Comparison of ENCODE assay signal across 28 mouse cellular contexts in the genomic region with DNA sequence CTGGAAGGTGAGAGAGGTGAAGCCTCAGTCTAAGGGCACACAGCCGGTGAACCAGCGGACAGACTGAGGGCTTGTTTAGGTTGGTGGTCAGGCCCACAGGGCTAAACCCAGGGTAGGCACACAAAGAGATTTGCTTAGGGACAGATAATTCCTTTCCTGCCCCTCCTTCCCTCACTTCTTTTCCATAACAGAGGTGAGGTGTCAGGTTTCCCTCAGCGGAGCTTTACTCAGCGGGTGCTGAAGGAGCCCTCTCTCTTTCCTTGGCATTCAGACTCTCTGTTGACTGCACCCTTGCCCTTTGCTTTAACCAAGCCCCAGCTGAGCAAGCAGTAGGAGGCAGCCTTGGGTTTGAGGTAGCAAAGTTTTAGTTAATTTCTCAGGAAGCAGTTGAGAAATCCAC. TPM values are rescaled to one million over a fixed set of nuclear protein-coding genes. Genes with fewer than 3 reads are reported as not detected.
DNase-seq lines count a peak whose midpoint lies in the region; ATAC-seq and TF ChIP-seq lines count a peak whose summit lies in the region.
"Had no signal": no experiment of that assay in that cellular context is flagged by ENCODE, and none has a peak within 500 bp of the region (broad histone marks: within the 10 kb centered on the region; RNA-seq: fewer than 3 reads in every experiment).

No protein-coding gene starts in this region.

- 19% methylated on average over 4 of the region's 4 CpGs for WGBS in embryonic facial prominence, embryonic 11.5 days
- 23% methylated on average over 4 of the region's 4 CpGs for WGBS in embryonic facial prominence, embryonic 10.5 days
- WGBS in stomach, embryonic 15.5 days, result 53% methylated on average over 4 of the region's 4 CpGs

- H3K9ac ChIP-seq in embryonic facial prominence, embryonic 11.5 days (replicated peaks; ENCODE audit: low read length), result no peak overlapping the region
- no peak overlapping the region for H3K9ac ChIP-seq in stomach, embryonic 15.5 days
- H3K9ac ChIP-seq: embryonic facial prominence, embryonic 13.5 days; heart, embryonic 12.5 days; hindbrain, embryonic 13.5 days; limb, embryonic 12.5 days had no signal

- no peak overlapping the region for H3K27ac ChIP-seq in embryonic facial prominence, embryonic 11.5 days (replicated peaks; ENCODE audit: low read depth, low read length)
- H3K27ac ChIP-seq in embryonic facial prominence, embryonic 10.5 days (replicated peaks), result no peak overlapping the region
- H3K27ac ChIP-seq in stomach, embryonic 15.5 days, result no peak overlapping the region
- H3K27ac ChIP-seq: embryonic facial prominence, embryonic 13.5 days; forebrain, embryonic 10.5 days; gastrocnemius, adult 2 months; hindbrain, embryonic 13.5 days; limb, embryonic 12.5 days; macrophage had no signal

- TF ChIP-seq CTCF in E14TG2a.4 (conservative IDR thresholded peaks at IDR 0.05; ENCODE audit: low read length), result no peak

- ATAC-seq in embryonic facial prominence, embryonic 11.5 days (replicated peaks; ENCODE audit: insufficient number of reproducible peaks, low FRiP score, low TSS enrichment, low read depth), result no peak
- ATAC-seq in stomach, embryonic 15.5 days (ENCODE audit: insufficient read depth, low FRiP score, low read depth), result peak; percentile 71
- ATAC-seq: activated CD4-positive, CD25-positive, alpha-beta regulatory T cell, adult 4 months; forebrain, embryonic 16.5 days; intestine, embryonic 16.5 days had no signal

- no peak overlapping the region for H3K4me2 ChIP-seq in embryonic facial prominence, embryonic 11.5 days (ENCODE audit: low read depth, low read length)
- no peak overlapping the region for H3K4me2 ChIP-seq in stomach, embryonic 15.5 days
- H3K4me2 ChIP-seq: embryonic facial prominence, embryonic 13.5 days; heart, embryonic 12.5 days; hindbrain, embryonic 13.5 days; limb, embryonic 12.5 days had no signal

- no peaks in the 10 kb centered on the region for H3K9me3 ChIP-seq in embryonic facial prominence, embryonic 11.5 days (replicated peaks; ENCODE audit: control insufficient read depth, low read length)
- peaks cover 3% of the 10 kb centered on the region for H3K9me3 ChIP-seq in embryonic facial prominence, embryonic 10.5 days
- H3K9me3 ChIP-seq in E14TG2a.4 (ENCODE audit: low read length), result peaks cover 21% of the 10 kb centered on the region
- H3K9me3 ChIP-seq in stomach, embryonic 15.5 days, result no peaks in the 10 kb centered on the region
- H3K9me3 ChIP-seq: hindbrain, embryonic 13.5 days had no signal

- DNase-seq in embryonic facial prominence, embryonic 11.5 days (ENCODE audit: low spot score), result peak; percentile 28
- no peak for DNase-seq in embryonic facial prominence, embryonic 10.5 days (ENCODE audit: low spot score)
- peak; percentile 98 for DNase-seq in R1 (ENCODE audit: low read depth, low spot score)
- DNase-seq in T-cell, adult 2 months (ENCODE audit: low spot score), result no peak
- no peak for DNase-seq in layer of hippocampus, postnatal 10 days (ENCODE audit: low spot score in 2 of 2)
- DNase-seq: adrenal gland, adult 8-10 months; cerebellum, adult 2 months; cerebellum, postnatal 14 days; gastrocnemius, adult 2 months; gastrocnemius, postnatal 36 days; heart, adult 18-20 months; heart, postnatal 4 days; kidney, adult 8-10 months; kidney, postnatal 10 days; layer of hippocampus, adult 9-11 months; midbrain, embryonic 14.5 days; thymus, postnatal 4 days had no signal

- no peak overlapping the region for H3K4me3 ChIP-seq in embryonic facial prominence, embryonic 11.5 days (ENCODE audit: low read depth, low read length)
- H3K4me3 ChIP-seq in embryonic facial prominence, embryonic 10.5 days, result no peak overlapping the region
- H3K4me3 ChIP-seq in E14TG2a.4 (replicated peaks; ENCODE audit: low read length), result peak overlapping the region; percentile 32
- H3K4me3 ChIP-seq in stomach, embryonic 15.5 days (replicated peaks), result no peak overlapping the region
- H3K4me3 ChIP-seq: embryonic facial prominence, embryonic 13.5 days; forebrain, embryonic 10.5 days; gastrocnemius, adult 2 months; heart, embryonic 12.5 days; hindbrain, embryonic 13.5 days; limb, embryonic 12.5 days had no signal

- no peaks in the 10 kb centered on the region for H3K36me3 ChIP-seq in embryonic facial prominence, embryonic 11.5 days (replicated peaks; ENCODE audit: control insufficient read depth, insufficient read depth, low read depth, low read length)
- H3K36me3 ChIP-seq in embryonic facial prominence, embryonic 10.5 days (replicated peaks), result no peaks in the 10 kb centered on the region
- H3K36me3 ChIP-seq in E14TG2a.4 (ENCODE audit: insufficient read depth, low read length), result no peaks in the 10 kb centered on the region
- H3K36me3 ChIP-seq in stomach, embryonic 15.5 days, result no peaks in the 10 kb centered on the region
- H3K36me3 ChIP-seq: embryonic facial prominence, embryonic 13.5 days; forebrain, embryonic 10.5 days; heart, embryonic 12.5 days; hindbrain, embryonic 13.5 days; limb, embryonic 12.5 days had no signal

- no peaks in the 10 kb centered on the region for H3K27me3 ChIP-seq in embryonic facial prominence, embryonic 11.5 days (ENCODE audit: control insufficient read depth, insufficient read depth, low read length)
- no peaks in the 10 kb centered on the region for H3K27me3 ChIP-seq in embryonic facial prominence, embryonic 10.5 days (replicated peaks; ENCODE audit: low read depth, poor library complexity, severe bottlenecking)
- no peaks in the 10 kb centered on the region for H3K27me3 ChIP-seq in E14TG2a.4 (ENCODE audit: insufficient read depth, low read length)
- no peaks in the 10 kb centered on the region for H3K27me3 ChIP-seq in stomach, embryonic 15.5 days (replicated peaks)
- H3K27me3 ChIP-seq: embryonic facial prominence, embryonic 13.5 days; heart, embryonic 12.5 days; hindbrain, embryonic 13.5 days; limb, embryonic 12.5 days had no signal

- no peaks in the 10 kb centered on the region for H3K4me1 ChIP-seq in embryonic facial prominence, embryonic 11.5 days (ENCODE audit: control insufficient read depth, insufficient read depth, low read length)
- peaks cover 16% of the 10 kb centered on the region for H3K4me1 ChIP-seq in embryonic facial prominence, embryonic 10.5 days
- H3K4me1 ChIP-seq in E14TG2a.4 (replicated peaks; ENCODE audit: low read depth, low read length), result peaks cover 48% of the 10 kb centered on the region
- no peaks in the 10 kb centered on the region for H3K4me1 ChIP-seq in stomach, embryonic 15.5 days
- H3K4me1 ChIP-seq: limb, embryonic 12.5 days had no signal

RNA-seq across cellular contexts. Expression of a gene that starts 41.9 kb away (rescaled TPM):
- 10.4 and 10.9 TPM in 2 replicates for polyA plus RNA-seq in embryonic facial prominence, embryonic 11.5 days (2014; fragmentation: Nextera tagmentation; extraction: Ambion mirVana)
- polyA plus RNA-seq in embryonic facial prominence, embryonic 10.5 days (2016; fragmentation: Nextera tagmentation; extraction: Ambion mirVana), result 23.2 and 24.1 TPM in 2 replicates
- polyA plus RNA-seq in stomach, embryonic 15.5 days (2015; fragmentation: Nextera tagmentation; extraction: Ambion mirVana), result 16.8 and 19.4 TPM in 2 replicates
- total RNA-seq in layer of hippocampus, postnatal 10 days (2021), result 10 to 100 TPM; 14.8 to 16.9 TPM

RNA-seq across cellular contexts. Expression of a gene that starts 54.0 kb away (rescaled TPM):
- 78.0 and 87.0 TPM in 2 replicates for polyA plus RNA-seq in embryonic facial prominence, embryonic 11.5 days (2014; fragmentation: Nextera tagmentation; extraction: Ambion mirVana)
- polyA plus RNA-seq in embryonic facial prominence, embryonic 10.5 days (2016; fragmentation: Nextera tagmentation; extraction: Ambion mirVana), result 87.1 and 95.3 TPM in 2 replicates
- 56.1 and 61.4 TPM in 2 replicates for polyA plus RNA-seq in stomach, embryonic 15.5 days (2015; fragmentation: Nextera tagmentation; extraction: Ambion mirVana)
- total RNA-seq in layer of hippocampus, postnatal 10 days (2021), result 10 to 100 TPM; 24.4 to 25.6 TPM

Comparison
In these comparisons a context has a peak if more than half of its experiments do, and no peak if none do; other contexts are left out.
1. DNase-seq: peak in embryonic facial prominence, embryonic 11.5 days (single experiment) and R1 (single experiment); none in embryonic facial prominence, embryonic 10.5 days (single experiment), T-cell, adult 2 months (single experiment) and layer of hippocampus, postnatal 10 days (0 of 2).